Mouse (Mus musculus) kidney, postnatal 14 days (tissue): ENCODE results near the gene Zfp951.
"Not testable (repeated sequence)": the region's sequence is repeated elsewhere in the genome, so short reads cannot be mapped to it uniquely, and the experiment has no call there.

Source experiments
- DNase-seq: peaks from one replicate; pipeline ENCODE4 v3.0.0; 2022; ENCODE audit warnings: mixed read lengths

Zfp951 gene

GRCm38 (mm10) chr5:104859962-104860525, at the start of gene Zfp951:
Zfp951 (minus strand) TSS chr5:104860070.
- DNase-seq: peak; percentile 73

GRCm38 (mm10) chr5:104906556-104906955, 46.7 kb upstream of the Zfp951 start:
- DNase-seq: not testable (repeated sequence)

GRCm38 (mm10) chr5:104859045-104859961, 567 bp downstream of the Zfp951 start:
- not testable (repeated sequence) for DNase-seq

- not testable (repeated sequence) for DNase-seq
Observed at GRCm38 (mm10) chr5:104854546-104854945, 5.3 kb downstream of the Zfp951 start.

GRCm38 (mm10) chr5:104833330-104833729, 26.5 kb downstream of the Zfp951 start:
- DNase-seq: no peak

GRCm38 (mm10) chr5:104829611-104830010, 30.3 kb downstream of the Zfp951 start:
- DNase-seq: no peak

- not testable (repeated sequence) for DNase-seq
Observed at GRCm38 (mm10) chr5:104770138-104770537, 89.7 kb downstream of the Zfp951 start.
